Mouse (Mus musculus) adrenal gland, adult (tissue): ENCODE measurements around the gene Eif4a1.

Experiments used
- DNase-seq, 2 experiments: peaks; one replicate each; pipeline ENCODE4 v3.0.0; 2022 to 2023; ENCODE audit warnings: low spot score in 1 of 2; ENCODE audit not compliant: inconsistent age in 2 of 2

Gene Eif4a1

DNA sequence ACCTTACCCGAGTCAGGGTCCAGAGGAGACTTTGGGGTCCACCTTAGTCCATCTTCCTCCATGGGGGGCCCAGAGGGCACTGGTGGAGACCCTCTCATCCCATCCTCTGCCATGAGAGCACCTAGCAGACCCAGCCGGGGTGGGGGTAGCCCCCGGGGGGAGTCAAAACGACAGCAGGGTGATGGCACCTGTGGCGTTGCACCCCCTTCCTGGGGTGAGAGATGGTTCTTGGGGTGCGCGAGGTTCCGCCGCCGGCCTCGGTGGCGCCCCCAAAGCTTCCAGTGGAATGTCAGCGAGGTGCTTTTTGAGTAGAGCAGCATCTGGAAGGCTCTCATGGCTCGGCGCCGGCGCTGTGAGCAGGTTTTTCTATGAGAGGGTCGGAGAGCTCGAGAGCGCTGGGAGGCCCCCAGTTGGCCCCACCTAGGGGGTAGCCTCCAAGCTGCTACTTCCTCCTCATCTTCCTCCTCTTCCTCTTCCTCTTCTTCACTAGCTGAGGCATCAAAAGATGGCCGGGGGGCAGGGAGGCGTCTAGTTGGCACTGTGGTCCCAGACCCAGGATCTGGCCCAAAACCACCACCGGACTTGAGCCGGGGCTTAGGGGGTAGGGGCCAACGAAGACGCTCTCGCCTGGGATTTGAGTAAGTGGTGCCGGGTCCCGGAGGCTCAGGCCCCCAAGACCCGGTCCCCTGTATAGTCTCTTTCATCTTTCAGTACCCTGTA, 8.1 kb upstream of the Eif4a1 start:
- peak in 1 of 2 experiments; percentile 51 for DNase-seq

DNA sequence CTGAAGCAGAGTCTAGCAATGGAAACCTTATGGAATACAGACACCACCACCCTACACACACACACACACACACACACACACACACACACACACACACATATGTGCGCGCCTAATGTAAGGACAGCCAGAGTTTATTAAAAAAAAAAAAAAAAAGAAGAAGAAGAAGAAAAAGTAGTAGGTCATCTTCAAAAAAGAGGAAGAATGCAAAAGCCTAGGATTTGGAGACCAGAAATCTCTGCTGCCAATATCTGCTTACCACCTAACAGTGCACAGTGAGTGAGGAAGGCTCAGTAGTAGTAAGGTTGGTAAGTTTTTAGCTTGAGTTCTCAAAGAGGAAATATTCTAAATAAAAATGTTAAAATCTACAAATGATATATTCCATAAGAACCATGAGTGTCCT, 6.9 kb upstream of the Eif4a1 start:
- no peak for DNase-seq

DNA sequence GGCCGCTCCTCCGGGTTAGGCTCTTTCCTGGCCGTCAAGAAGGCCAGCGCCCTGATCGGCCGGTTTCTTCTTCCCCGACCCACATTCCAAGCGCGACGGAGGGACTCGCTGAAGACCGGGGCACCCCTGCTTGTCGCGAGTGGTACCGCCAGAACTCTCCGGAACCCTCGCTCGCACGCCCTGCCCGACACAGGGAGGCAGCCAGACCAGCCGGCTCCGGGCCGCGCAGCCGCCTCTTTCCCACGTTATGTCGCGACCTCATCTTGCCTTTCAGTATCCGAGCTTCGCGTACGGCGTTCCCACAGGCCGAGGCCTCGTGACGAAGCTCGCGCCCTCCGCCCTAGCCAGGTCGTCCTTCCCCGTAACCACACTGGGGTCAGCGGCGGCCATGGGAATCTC, 498 bp downstream of the Eif4a1 start:
- no peak for DNase-seq

DNA sequence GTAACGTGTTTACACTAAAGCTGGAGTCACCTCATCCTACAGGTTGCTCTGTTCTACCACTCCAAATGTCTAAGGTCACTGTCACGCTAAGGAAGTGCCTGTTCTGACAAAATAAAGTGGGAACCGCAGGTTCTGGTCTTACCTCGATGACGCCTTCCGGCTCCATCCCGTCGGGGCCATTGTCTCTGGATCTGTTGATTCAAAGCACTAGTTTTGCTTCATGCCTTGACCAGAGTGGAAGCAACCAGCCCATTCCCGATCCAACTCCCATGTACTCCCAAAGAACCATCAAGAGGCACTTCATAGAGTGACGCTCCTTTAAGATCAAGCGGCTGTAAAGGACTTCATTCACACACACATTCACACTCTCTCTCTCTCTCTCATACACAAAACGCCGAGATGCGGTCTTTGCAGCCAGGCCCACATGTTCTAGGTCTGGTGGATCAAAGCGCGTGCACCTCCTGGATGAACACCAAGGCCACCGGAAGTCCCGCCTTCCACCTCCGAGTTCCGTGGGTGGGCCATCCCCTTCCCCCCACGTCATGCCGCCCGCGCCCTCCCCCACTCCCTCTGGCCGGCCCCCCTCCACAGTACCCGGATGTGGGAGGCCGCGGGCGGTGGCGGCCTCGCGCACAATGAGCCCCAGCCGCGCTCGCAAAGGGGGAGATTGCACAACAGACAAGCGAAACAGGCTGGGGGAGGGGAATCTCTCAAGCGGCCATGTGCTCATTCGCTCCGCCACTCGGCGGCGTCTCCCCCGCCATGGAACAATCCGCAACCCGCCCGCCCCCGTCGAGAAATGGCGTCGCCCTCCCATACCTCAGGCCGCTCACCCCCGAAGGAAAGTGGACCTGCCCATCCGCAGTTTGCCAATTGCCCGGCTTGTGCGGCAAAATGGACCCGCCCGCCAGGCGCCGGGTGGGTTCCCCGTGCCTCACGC, 1.2 kb downstream of the Eif4a1 start:
- DNase-seq: peak; percentile 96 to 99

DNA sequence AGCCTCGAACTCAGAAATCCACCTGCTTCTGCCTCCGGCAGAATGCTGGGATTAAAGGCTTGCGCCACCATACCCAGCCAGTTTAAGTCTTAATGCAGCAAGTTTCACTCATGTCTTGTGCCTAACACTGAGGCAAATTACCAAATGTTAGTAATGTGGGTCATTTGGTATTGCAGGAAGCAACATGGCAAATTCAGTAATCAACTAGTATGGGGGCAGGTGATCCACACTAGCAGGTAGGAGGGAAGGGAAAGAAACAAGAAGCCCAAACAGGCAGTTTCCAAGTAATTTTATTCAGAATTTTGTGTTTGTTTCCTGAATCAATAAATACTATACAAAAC, 5.6 kb downstream of the Eif4a1 start:
- DNase-seq: no peak

DNA sequence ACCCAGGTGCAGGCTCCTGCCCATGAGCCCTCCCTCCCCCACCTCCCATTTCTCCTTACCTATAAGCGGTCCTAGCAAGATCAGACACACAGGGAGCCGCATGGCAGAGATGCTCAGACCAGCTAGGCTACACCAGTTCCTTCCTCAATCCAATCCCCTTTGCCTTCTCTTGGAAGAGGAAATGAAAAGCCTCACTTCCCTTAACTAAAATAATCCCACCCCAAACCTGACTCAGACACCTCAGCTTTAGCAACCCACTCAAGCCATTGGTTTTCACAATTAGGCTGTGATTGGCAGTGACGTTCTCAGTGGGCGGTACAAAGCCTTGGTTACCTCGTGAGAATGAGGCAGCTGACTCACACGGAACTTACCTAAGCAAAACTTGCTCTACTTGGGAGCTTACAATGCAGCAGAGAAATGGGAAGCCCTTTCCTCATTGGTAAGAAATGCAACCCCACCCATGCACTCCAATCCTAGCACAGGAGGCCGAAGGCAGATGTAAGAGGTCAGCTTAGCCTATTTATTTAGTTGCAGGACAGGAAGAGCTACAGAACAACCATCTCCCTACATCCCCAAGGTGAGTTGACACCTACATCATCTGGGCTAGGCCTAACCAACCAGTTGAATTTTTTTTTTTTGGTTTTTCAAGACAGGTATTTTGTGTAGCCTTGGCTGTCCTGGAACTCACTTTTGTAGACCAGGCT, 6.1 kb downstream of the Eif4a1 start, which contains the start of gene Cd68:
TSS of gene Cd68 (minus strand) at position 193 of the 704 bp plus-strand sequence.
- peak; percentile 55 to 80 for DNase-seq

DNA sequence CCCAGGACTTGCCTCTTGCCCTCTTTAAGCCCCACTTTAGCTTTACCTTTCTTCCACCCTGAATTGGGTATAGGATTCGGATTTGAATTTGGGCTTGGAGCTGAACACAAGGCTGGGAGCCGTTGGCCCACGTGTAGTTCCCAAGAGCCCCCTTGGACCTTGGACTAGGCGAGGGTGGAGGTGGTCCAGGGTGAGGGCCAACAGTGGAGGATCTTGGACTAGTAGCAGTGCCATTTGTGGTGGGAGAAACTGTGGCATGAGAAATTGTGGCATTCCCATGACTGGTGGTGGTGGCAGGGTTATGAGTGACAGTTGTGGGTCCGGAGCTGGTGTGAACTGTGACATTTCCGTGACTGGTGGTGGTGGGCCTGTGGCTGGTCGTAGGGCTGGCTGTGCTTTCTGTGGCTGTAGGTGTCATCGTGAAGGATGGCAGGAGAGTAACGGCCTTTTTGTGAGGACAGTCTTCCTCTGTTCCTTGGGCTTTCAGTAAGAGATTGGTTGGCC, 6.7 kb downstream of the Eif4a1 start:
- DNase-seq: peak in 1 of 2 experiments; percentile 66

DNA sequence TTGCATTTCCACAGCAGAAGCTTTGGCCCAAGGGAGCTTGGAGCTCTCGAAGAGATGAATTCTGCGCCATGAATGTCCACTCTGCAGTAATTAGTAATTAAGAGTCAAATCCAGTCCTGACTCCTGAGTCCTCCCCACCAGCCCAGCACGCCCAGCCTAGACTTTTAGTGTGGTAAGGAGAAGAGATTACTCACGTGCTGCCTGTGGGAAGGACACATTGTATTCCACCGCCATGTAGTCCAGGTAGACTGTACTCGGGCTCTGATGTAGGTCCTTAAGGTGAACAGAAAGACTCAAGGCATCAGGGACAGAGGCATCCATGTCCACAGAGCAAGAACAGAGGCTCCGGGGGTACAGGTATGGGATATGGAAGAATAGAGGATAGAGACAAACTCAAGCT, 7.4 kb downstream of the Eif4a1 start:
- DNase-seq: peak in 1 of 2 experiments; percentile 70

DNA sequence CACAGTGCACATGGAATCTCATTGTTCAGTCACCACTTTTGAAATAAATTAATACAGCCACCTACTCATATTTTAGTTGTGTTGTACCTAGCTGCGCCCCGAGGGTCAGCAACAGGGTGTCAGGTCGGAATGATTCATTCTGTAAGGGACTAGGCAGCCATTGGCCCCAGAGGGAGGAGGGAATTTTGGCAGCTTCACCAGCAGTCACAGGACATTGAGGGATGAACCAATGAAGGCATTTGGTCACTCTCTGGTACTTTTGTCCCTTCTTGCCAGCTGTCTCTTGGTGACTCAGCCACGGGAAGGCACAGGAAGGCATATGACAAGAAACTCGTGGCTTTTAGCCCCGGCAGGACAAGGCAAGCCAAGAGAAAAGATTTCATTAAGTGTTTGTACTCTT, 8.4 kb downstream of the Eif4a1 start:
- peak; percentile 77 to 88 for DNase-seq

DNA sequence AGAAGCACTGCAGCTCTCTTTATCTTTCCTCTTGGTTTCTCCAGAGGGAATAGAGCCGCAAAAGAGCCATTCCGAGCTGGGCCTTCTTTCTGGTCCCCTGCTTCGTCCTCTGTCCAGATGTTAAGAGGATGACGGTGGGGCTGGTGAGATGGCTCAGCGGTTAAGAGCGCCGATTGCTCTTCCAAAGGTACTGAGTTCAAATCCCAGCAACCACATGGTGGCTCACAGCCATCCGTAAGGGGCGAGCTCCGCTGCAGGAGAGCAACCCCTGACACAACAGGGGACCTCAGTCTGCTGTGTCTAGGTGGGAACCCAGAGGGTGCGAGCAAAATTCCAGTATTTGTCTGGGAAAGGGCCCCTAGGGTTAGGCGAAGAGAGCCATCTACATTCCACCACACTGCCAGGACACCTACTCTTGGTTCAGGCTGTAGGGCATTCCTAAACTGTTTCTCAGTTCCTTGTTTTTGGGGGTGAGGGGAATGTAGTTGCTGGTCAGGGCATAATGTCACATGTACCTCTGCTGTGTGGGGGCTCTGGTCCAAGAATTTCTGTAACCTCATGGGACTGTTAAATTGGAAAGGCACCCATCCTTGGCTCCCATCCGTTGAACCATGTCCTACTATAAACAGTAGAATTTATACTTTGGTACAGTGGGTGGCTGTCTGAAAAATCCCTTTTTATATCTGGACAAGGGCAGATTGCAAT, 9.1 kb downstream of the Eif4a1 start:
- DNase-seq: peak in 1 of 2 experiments; percentile 52

DNA sequence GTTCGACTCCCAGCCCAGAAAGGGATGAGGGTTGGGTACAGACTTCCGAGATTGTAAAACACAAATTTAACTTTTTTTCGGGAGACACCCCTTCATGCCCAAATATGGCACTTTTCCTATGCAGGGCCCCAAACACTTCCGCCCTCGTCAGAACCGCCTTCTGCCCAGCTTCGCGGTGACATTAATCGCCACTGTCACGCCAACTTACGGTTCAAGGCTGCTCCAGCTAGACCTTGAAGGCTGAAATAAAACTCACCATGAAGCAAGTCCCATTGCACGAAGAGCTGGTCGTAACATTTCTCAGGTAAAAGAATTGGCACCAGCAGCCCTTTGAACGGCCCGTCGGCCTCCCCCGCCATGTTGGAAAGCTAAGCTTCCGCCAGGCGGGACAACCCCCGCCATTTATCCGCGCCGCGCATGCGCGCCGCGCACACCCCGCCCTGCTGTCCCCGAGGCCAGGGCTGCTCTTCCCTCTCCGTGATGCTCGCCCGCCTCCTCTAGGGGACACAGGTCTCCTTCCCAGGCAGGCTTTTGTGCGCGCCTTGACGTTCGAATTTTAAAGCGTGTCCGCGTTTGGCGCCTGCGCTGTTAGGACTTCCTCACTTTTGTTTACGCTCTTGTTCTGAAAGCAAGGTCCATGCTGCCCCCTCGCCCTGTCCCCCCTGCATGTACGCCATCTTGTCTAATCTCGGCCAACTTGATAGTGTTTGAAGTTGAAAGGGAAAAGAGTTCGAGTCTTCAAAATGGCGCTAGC, 9.8 kb downstream of the Eif4a1 start, which contains the start of gene Mpdu1:
TSS of gene Mpdu1 (minus strand) at position 430 of the 754 bp plus-strand sequence.
- DNase-seq: peak; percentile 97 to 98

DNA sequence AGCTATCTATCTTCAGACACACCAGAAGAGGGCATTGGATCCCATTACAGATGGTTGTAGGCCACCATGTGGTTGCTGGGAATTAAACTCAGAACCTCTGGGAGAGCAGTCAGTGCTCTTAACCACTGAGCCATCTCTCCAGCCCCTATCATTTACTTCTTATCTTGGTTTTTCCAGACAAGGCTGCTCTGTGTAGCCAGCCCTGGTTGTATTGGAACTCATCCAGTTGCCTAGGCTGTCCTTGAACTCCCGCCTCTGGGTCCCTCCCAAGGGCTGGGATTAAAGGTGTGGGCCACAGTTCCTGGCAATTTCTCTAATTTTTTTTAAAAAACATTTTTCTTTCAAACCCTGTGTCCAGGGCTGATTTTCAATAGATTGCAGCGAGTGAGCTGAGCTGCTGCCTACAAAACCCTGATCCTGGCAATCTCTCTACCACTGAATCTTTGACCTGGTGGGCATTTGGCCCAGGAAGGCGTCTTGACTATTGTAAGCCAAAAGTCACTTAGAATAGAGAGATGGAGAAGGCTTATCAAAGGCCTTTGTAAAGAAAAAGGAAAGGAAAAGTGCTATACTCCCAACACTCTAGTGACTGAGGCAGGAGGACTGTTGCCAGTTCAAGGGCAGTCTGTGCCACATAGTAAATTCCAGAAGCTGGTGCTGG, 10.9 kb downstream of the Eif4a1 start:
- peak; percentile 80 to 92 for DNase-seq

DNA sequence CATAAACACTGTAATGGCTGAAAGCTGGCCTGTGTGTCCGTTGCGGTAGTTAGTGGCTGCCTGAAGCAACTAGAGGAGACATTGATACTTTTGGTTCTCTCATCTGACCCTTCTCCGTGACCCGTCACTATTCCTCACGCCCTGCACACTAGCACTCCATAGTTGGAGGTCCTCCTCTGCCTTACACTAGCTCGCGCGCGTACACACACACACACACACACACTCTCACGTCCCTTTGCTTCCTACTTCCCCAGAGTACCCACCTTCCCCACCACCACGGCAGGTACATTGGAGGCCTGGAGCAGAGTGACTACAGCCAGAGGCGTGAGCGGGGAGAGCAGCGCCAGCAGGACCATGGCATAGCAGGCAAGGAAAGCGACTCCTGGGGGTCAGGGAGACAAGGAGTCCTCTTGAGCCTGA, 14.8 kb downstream of the Eif4a1 start:
- DNase-seq: no peak

DNA sequence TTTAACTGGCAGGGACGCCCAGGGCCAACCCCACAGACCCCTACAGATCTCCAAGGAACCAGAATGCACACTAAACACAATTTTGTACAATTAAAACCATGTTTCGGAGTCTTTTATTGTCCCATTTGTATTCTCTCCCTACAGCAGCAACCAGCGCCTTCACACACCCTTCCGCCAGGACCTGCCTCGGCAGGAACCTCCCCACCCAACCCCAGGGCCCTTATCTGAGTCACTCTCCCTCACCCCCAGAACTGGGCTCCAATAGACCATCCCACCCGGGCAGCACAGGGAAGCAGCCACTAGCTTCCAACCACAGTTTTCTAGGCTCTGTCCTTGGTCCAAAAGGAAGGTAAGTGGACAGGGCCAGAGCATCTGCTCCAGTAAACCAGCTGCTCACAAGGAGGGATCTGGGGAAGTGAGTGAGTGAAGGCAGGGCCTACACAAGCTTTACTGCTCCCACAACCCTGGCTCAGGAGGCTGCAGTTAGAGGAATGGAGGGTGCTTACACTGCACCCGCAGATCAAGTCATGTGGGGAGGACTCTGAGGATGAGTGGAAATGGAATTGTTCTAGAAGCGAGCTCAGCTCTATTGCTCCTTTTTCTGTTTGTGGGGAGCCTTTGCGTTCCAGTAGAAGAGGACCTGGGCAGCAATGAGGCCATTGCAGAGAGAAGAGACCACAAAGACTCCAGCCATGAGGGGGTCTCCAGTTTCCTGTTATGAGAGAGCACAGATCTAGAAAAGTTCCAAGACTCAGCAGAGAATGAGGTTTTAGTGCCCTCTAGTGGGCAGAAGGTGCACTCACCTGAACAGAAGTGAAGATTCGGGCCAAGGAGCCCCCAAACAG, 15.4 kb downstream of the Eif4a1 start:
- peak in 1 of 2 experiments; percentile 80 for DNase-seq

DNA sequence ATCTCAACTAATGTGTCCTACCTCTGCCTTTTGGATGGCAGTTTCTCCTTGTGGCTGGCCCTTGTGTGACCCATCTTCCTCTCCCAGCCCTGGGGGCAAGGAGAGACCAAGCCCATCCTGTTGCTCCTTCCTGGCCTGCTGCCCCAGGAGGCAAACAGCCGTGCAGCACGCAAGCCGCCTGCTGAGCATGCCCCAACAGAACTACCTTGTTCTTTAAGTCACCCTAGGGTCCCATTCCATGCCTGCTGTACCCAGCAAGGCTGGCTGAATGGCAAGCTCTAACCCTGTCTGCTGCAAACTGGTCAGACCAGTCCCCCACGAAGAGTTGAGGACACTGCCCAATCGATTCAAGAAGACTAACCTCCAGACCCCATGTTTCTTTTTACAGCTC, 16.2 kb downstream of the Eif4a1 start:
- no peak for DNase-seq

DNA sequence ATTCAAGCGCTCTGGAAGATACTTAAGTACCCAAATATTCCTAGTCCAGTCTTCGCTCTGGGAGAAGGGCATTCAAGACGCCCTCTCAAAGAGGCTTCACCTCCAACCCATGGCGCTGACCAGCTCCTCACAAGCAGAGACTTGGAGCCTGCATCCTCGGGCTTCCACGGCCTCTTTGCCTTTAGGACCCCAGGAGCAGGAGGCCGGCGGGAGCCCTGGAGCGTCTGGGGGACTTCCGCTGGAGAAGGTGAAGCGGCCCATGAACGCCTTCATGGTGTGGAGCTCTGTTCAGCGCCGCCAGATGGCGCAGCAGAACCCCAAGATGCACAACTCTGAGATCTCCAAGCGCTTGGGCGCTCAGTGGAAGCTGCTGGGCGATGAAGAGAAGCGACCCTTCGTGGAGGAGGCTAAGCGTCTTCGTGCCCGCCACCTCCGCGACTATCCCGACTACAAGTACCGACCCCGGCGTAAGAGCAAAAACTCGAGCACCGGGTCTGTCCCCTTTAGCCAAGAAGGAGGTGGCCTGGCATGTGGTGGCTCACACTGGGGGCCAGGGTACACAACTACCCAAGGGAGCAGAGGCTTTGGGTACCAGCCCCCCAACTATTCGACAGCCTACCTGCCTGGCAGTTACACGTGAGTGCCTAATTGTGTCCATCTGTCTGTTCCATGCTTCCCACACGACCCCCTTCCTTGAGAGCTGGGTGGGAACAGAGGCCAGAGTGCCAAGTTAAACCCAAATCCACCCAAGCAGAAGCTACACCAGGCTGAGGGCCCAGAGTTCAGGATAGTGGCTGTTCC, 16.8 kb downstream of the Eif4a1 start, which contains the start of gene Sox15:
TSS of gene Sox15 (plus strand) at position 51 of the 801 bp plus-strand sequence.
- DNase-seq: peak; percentile 72 to 87

DNA sequence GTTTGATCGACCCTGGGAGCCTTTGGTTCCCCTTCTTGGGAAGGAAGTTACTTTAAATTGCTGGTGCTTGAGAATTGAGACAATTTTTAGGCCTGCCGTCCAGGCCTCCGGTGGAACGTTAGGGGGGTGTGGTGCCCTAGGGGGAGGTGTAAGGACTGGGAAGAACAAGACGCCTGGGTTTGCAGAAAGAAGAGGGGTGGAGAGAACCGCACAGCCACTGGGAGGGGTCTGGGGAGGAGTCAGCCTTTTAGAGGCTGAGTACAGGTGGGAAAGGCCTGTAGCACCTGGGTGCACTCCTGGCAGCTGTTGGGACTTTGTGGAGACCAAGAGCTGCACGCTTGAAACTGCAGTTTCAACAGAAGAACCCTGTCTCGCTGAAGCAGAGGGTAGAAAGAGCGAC, 17.5 kb downstream of the Eif4a1 start:
- DNase-seq: peak in 1 of 2 experiments; percentile 63
